Mouse (Mus musculus) cerebellum, adult (tissue): Measurements from ENCODE around the gene Aqp7.

Experiments used
- ATAC-seq: cut with Nextera tagmentation; 2 replicates; pipeline ENCODE4 v1.9.2; 2017; ENCODE audit warnings: mild to moderate bottlenecking, moderate library complexity, mixed read lengths; ENCODE audit not compliant: insufficient number of reproducible peaks, low FRiP score, low TSS enrichment

Aqp7 gene

GRCm38 (mm10) chr4:41021094-41021493 is 26.8 kb downstream of the Aqp7 start:
- no peak for ATAC-seq

GRCm38 (mm10) chr4:41015798-41016197 is 32.1 kb downstream of the Aqp7 start:
- ATAC-seq, result no peak

- no peak for ATAC-seq
These were observed 34.6 kb downstream of the Aqp7 start for GRCm38 (mm10) chr4:41013351-41013750.

- ATAC-seq, result no peak
These were observed 46.9 kb downstream of the Aqp7 start for GRCm38 (mm10) chr4:41000842-41001639.

- no peak for ATAC-seq
These were observed 47.7 kb downstream of the Aqp7 start for GRCm38 (mm10) chr4:41000271-41000670.

- no peak for ATAC-seq
These were observed 50.0 kb downstream of the Aqp7 start for GRCm38 (mm10) chr4:40997916-40998315.

GRCm38 (mm10) chr4:40996302-40996701 is 51.6 kb downstream of the Aqp7 start:
- no peak for ATAC-seq

- ATAC-seq, result no peak
These were observed 58.3 kb downstream of the Aqp7 start for GRCm38 (mm10) chr4:40989633-40990032.

GRCm38 (mm10) chr4:40983686-40984085 is 64.3 kb downstream of the Aqp7 start:
- ATAC-seq, result no peak
